Mouse (Mus musculus) liver, embryonic 14.5 days (tissue): ENCODE data around the gene Plxnd1.

Experiments used
- CTCF ChIP-seq: IDR thresholded peaks from 2 replicates; pipeline ENCODE4 v1.5.1; 2016; ENCODE audit warnings: antibody characterized with exemption, low read depth, control low read depth
- EP300 ChIP-seq: IDR thresholded peaks from 2 replicates; pipeline ENCODE4 v1.6.1; 2016; ENCODE audit warnings: antibody characterized with exemption, low read depth

GRCm38 (mm10) chr6:116036555-116036954 lies 41.8 kb upstream of the Plxnd1 start:
- TF ChIP-seq CTCF = no peak
- no peak for TF ChIP-seq EP300
